Mouse (Mus musculus) gastrocnemius, postnatal 36 days (tissue): ENCODE results near the gene Olfr524. TPM values are rescaled to one million over a fixed set of nuclear protein-coding genes. Genes with fewer than 3 reads are reported as not detected.

Experiments used
- DNase-seq, 2 experiments: peaks; one replicate each; pipeline ENCODE4 v3.0.0; 2022
- intact Hi-C: fragments of 180-260 bp; cut with DNase I; formaldehyde crosslinking; loops from one replicate; pipeline ENCODE4 v1.15.1; 2025
- long read RNA-seq, 2 experiments: library from polyadenylated mRNA; stranded (forward); transcript quantifications; one replicate each; pipeline ENCODE4 v2.0.0; 2021
- total RNA-seq, 2 experiments: library from RNA; stranded (reverse); gene quantifications; 2 replicates each; pipeline ENCODE4 v1.2.3; 2021

Olfr524 gene
- total RNA-seq, result not detected
- long read RNA-seq, experiment 1, result 0 reads
- long read RNA-seq, experiment 2, result 0 reads

GRCm38 (mm10) chr7:140205864-140206263 is at the start of gene Olfr524:
Gene Olfr524, minus strand, starts transcription at chr7:140205964.
- intact Hi-C loops, result no loop called here
- DNase-seq, result no peak

- intact Hi-C loops, result no loop called here
- DNase-seq, result no peak
These were observed 48.1 kb upstream of the Olfr524 start for GRCm38 (mm10) chr7:140253780-140254299.

GRCm38 (mm10) chr7:140247216-140247615 is 41.5 kb upstream of the Olfr524 start, which contains the start of gene 5830411N06Rik:
Gene 5830411N06Rik, plus strand, starts transcription at chr7:140247284.
- intact Hi-C loops, result no loop called here
- no peak for DNase-seq

DNA sequence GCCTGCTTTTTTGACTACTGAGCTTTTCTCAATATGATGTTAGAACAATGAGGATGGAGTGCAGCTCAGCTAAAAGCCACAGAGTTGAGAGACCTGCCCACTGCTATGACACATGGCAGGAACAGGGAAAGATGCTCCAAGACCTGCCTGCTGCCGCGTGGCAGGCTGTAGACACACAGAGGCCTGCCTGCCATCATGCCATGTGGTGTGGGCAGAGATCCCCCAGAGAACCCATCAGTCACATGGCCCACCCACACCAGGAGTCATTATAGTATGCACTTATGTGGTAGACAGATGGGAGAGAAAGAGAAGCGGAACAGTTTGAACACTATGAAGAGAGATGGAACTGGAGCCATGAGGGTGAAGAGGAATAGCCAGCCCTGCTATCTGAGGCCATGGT is 27.9 kb upstream of the Olfr524 start:
- DNase-seq, result no peak
- intact Hi-C loops, result no loop called here

- intact Hi-C loops, result no loop called here
- DNase-seq, result no peak
These were observed 25.3 kb upstream of the Olfr524 start for GRCm38 (mm10) chr7:140231026-140231425.

DNA sequence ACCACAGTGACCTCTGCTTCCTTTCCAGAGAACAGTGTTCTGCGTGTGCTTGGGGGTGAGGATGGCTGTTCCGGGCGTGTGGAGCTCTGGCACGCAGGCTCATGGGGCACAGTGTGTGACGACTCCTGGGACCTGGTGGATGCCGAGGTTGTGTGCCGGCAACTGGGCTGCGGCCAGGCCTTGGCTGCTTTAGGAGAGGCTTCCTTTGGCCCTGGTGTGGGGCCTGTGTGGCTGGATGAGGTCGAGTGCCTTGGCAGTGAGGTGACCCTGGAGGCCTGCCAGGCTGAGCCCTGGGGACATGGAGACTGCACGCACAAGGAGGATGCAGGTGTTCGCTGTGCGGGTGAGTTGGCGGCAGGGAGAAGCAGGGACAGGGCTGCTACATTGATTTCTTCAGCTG is 22.7 kb upstream of the Olfr524 start:
- intact Hi-C loops, result no loop called here
- no peak for DNase-seq

DNA sequence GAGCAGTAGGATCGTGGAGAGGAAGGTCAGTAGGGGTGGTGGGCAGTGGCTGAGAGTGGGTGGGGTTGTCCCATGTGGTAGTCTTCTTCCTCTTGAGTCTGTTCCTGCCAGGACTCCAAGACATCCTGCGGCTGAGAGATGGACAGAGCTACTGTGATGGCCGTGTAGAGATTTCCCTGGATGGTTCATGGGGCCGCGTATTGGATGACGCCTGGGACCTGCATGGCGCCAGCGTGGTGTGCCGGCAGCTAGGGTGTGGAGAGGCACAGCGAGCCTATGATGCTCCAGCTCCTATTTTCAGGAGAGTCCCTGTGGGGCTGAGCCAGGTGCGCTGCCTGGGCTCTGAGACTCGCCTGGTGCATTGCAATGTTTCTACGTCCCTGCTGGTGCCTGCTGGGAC is 18.4 kb upstream of the Olfr524 start:
- no peak for DNase-seq
- intact Hi-C loops, result no loop called here

DNA sequence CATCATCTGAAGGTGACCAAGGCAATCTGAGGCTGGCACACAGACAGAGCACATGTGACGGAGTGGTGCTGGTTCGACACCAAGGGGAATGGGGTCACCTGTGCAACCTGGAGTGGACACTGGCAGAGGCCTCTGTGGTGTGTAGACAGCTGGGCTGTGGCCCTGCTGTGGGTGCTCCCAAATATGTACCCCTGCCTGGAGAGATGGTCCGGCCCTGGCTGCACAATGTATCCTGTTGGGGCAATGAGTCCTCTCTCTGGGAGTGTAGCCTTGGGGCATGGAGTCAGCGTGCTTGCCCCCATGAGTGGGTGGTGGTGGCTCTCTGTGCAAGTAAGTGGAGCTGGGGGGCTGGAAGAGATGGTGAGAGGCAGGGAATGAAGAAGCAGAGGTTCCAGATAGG is 14.6 kb upstream of the Olfr524 start:
- DNase-seq, result no peak
- intact Hi-C loops, result no loop called here

GRCm38 (mm10) chr7:140219268-140219667 is 13.5 kb upstream of the Olfr524 start:
- no peak for DNase-seq
- intact Hi-C loops, result no loop called here

GRCm38 (mm10) chr7:140217967-140218366 is 12.2 kb upstream of the Olfr524 start, which contains the start of gene Cd163l1:
Gene Cd163l1, plus strand, starts transcription at chr7:140218267.
- intact Hi-C loops, result no loop called here
- DNase-seq, result no peak

DNA sequence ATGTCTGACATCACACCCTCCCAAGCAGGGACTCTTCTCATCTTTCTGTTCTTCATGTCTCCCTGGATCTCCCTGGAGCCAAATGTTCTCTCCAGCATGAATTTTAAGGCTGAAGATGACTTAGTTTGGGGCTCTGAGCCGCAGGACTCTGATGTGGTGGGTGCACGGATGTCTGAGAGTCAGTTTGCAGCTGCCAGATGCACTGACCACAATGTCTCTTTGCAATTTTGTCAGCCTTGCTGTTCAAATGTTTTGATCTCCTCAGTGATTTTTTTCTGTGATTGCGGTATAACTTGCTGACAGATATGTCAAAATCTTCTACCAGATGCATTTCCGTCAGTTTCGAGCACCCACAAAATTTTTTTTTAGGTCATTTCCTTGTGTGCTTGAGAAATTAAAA is 8.1 kb upstream of the Olfr524 start:
- intact Hi-C loops, result no loop called here
- no peak for DNase-seq

- no peak for DNase-seq
- intact Hi-C loops, result no loop called here
These were observed 2.9 kb upstream of the Olfr524 start for GRCm38 (mm10) chr7:140208677-140209076.

DNA sequence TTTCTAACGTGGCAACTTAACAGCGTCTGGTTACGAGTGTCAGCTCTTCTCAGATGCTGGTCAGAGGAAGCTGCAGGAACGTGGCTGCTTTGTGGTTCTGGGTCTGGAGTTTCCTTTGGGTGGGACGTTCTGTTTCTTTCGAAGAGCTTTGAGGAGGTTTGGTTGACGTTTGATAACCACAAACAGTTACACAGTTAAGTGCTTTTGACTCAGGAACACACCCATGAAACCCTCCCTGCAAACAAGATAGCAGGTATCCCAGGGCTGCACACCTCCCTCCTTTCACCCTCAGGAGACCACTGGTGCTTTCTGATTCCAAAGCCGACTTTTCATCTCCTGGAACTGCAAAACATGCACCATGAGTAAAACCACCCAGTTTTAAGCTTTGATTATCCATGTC is 2.4 kb upstream of the Olfr524 start:
- intact Hi-C loops, result no loop called here
- DNase-seq, result no peak

DNA sequence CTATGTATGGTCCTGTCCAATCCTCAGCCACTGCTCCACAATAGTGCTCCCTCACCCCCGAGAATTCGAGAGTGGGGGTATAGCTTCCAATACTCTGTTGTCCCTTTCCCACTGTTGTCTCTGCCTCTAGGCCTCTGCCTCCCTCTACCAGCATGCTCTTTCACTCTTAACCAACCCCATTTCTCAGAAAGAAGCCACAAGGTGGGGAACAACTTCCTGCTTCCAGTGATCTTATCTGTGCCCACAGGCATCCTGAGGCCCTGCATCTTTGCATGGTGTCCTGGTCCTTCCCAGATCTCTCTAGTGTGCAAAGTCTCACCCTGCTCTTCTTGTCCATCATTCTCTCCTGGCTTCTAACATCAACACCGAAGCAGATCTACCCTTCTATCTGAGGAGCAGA is 1.1 kb upstream of the Olfr524 start:
- no peak for DNase-seq
- intact Hi-C loops, result no loop called here

DNA sequence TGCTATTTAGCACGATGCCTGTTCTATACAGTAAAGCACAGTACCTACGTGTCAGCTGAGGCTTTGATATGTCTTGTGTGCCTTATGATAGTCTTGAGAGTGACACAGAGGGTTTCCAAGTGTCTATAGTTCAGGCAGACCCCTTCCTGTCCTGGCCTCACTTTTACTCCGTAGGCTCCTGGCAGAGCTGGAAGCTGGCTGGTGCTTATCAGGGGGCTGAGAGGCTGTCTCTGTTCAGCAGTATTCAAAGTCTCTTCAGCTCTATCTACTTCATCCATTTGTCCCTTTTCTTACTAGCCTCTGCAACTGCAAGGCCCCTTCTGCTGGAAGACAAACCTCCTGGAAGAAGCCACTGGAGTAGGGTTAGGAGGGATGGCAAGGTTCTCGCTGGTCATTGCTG is 4.7 kb downstream of the Olfr524 start:
- intact Hi-C loops, result no loop called here
- no peak for DNase-seq

DNA sequence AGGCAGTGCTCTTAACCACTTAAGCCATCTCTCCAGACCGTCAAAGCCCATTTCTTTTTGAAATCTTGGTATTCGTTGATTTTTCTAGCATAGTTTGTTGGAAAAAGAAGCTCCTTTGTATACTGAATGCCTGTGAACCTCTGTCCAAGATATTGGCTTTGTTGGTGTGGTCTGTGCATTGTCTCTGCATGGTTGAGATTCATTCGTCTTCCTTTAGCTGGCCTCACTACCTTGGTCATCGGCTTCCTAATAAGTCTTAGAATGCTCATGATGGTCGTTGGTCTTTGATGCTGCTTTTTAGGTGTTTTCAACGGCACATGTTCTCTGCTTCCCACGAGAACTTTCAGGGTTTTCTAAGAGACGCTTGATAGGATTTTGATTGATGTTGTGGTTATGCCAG is 9.8 kb downstream of the Olfr524 start:
- intact Hi-C loops, result no loop called here
- no peak for DNase-seq

DNA sequence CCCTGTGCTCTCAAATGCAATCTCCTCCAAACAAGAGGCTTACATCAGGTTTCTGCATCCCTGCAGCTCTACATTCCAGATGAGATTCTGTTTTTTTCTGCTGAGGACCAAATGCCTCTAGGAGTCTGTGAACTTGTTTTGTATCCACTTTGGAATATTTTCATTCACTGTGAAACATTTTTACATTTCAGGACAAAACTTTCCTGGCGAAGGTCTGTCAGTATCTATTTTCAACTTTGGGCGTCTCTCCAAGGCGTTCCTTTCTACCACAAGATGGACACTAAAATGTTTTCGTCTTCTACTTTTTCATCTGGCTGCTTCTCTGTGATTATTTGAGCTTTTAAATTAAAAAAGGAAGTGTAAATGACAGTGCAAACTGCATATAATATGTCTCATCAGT is 11.7 kb downstream of the Olfr524 start:
- DNase-seq, result no peak
- intact Hi-C loops, result no loop called here

GRCm38 (mm10) chr7:140192851-140193250 is 12.9 kb downstream of the Olfr524 start:
- intact Hi-C loops, result no loop called here

DNA sequence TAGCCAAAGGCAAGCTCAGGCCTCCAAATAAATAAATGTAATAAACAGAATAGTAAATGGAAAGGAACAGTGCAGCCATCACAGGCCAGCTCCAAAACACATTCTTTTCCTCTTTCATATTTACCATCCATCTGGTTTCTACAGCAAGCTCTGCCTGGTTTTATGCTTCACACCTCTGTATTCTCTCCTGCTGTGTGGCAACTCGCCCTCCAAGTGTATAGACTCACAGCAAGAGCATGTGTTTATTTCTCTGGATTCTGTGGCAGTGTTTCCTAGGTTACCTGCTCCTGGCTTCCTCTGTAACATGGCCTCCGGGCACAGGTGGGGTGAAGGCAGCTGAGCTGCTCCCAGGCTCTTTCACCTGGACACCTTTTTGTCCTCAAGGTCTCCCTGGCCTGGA is 13.3 kb downstream of the Olfr524 start:
- intact Hi-C loops, result no loop called here
- DNase-seq, result no peak

More at GRCm38 (mm10) chr7:140192851-140193250, 12.9 kb downstream of the Olfr524 start:
- no peak for DNase-seq

DNA sequence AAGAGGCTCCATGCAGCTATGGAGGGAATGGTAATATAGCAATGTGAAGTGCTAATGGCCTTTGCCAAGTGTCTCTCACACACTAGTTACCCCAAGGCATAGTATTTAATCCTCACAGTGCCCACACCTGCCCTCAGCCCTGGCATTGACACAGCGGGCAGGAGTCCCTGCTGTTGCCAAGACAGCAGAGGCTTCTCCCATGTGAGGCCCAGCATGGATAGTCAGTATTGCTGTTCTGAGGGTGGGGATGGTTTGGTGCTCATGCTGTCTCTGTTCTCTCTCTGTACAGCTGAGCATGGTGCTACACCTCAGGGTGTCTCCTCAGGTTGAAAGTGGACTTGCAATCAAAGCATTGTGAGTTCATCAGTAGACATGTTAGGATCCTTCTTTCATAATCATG is 15.3 kb downstream of the Olfr524 start:
- intact Hi-C loops, result no loop called here

DNA sequence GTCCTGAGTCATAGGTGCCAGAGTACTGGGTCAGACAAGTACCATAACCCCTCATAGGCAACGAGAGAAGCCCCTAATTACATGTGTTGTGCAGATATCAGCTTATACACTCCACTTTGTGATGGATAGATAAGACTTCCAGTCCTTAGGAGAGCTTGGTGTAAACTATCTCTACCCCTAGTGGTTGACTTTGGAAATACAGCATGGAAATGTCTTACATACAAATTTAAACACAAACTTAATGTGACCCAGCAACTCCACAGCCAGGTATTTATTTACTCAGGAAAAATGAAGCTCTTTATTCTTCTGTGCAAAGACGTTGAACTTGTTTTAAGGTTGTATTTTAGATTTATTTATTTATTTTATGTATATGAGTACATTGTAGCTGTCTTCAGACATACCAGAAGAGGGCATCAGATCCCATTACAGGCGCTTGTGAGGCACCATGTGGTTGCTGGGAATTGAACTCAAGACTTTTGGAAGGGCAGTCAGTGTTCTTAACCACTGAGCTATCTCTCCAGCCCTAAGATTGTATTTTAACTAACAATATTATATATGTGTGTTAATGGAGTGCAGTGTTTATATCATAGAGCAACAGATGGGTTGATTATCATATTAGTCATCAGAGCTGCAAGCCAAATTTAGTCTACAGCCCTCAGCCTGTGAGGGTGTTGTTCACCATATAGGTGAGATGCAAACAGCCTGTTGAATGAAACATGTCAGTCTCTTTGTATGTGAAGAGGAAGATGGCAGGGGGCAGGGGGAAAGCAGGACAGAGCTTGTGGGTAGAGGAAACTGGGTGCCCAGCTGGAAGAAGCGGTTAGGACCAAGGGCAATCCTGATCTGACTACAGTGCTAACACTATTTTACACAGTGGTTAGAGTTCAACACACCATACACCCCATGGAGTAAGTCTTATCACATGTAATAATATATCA is 17.1 kb downstream of the Olfr524 start:
- no peak for DNase-seq
- intact Hi-C loops, result no loop called here

More for the DNA sequence above, 15.3 kb downstream of the Olfr524 start:
- no peak for DNase-seq
